Mouse (Mus musculus) kidney, adult 2 months (tissue): ENCODE data around the gene Scgn.

Source experiments
- CTCF ChIP-seq: fragments of 200-500 bp; conservative IDR thresholded peaks from 2 replicates; pipeline ENCODE4 v1.5.1; 2011; ENCODE audit warnings: low read depth, mild to moderate bottlenecking, control low read depth, low read length, moderate library complexity, mixed read lengths; ENCODE audit not compliant: insufficient read depth, insufficient read length
- POLR2A ChIP-seq: fragments of 200-500 bp; IDR thresholded peaks from one replicate; pipeline ENCODE4 v1.6.1; 2011; ENCODE audit warnings: low read depth, low read length, control low read depth

- TF ChIP-seq CTCF, result no peak
- TF ChIP-seq POLR2A, result no peak
Measured at GRCm38 (mm10) chr13:23940291-23940690, 50.7 kb downstream of the Scgn start.
